Mouse (Mus musculus): Measurements from ENCODE around the gene Wdr5. TPM values are rescaled to one million over a fixed set of nuclear protein-coding genes. Genes with fewer than 3 reads are reported as not detected.
A peak's percentile ranks its signal among the peaks of the same experiment; 100 is the strongest.

The Wdr5 gene
- total RNA-seq (2021): 10 to 100 TPM; 26.7 to 27.2 TPM
- long read RNA-seq, experiment 1, transcript Wdr5-201 (14 exons, 2,890 nt): major isoform, 18 of 25 reads
- long read RNA-seq, experiment 1, partial matches to known transcripts: 2 of 25 reads
- long read RNA-seq, experiment 1, other reads (novel, unspliced or antisense): 5 of 25 reads
- long read RNA-seq, experiment 2, transcript Wdr5-201 (14 exons, 2,890 nt): major isoform, 14 of 21 reads
- long read RNA-seq, experiment 2, partial matches to known transcripts: 6 of 21 reads
- long read RNA-seq, experiment 2, other reads (novel, unspliced or antisense): 1 of 21 reads

DNA sequence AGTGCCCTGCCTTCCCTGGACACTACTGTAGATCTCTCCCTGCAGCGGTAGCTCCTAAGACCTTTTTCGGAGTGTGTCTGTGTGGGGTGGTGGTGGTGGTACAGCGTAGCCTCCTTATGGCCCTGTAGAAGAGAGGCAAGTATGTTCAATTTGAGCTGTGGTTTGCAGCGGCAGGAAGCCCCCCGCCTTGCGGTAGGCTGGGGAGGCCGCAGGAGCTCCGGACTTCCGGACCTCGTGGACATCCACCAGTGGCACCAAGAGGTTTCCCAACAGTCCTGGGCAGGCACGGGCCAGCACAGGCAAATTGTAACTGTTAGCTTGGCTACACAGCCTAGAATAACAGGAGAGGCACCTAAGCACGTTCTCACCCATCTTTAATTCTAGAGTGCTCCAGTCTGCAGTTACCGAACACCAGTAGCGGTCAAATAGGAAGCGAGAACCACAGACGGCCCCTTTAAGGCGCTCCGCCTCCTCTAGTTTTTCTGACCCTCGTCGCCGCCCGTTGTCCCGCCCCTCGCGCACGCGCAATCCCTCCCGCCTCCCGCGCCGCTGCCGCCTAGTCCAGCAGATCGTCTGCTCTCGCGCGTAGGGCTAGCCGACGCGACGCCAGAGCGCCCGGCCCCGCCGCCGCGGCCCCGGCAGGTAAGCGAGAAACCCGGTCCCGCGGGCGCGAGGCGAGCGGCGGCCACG lies at the start of gene Wdr5:
TSS of gene Wdr5 (plus strand) at position 519 of the 690 bp plus-strand sequence.
- DNase-seq (ENCODE audit: extremely low spot score in 1 of 2, low spot score in 2 of 2): peak; percentile 97 to 99
- H3K27ac ChIP-seq: peak within 1 kb of the TSS; percentile 93
- intact Hi-C loops (cut with DNase I): loop anchor here (1.0 to 2.0 kb wide), 3 partner anchors 26 to 72 kb away; partner anchors contain the start of gene Brd3os
- peak within 1 kb of the TSS; percentile 68 for H3K4me3 ChIP-seq
- TF ChIP-seq CTCF (IDR thresholded peaks at IDR 0.05): peak; percentile 59

- no peak for DNase-seq (ENCODE audit: extremely low spot score in 1 of 2, low spot score in 2 of 2)
- intact Hi-C loops (cut with DNase I): no loop called here
- Histone ChIP-seq H3K4me3 (no peak overlapping the region), H3K27ac (no peak overlapping the region)
- no peak for TF ChIP-seq CTCF (IDR thresholded peaks at IDR 0.05)
Observed at GRCm38 (mm10) chr2:27469292-27469990, 45.5 kb upstream of the Wdr5 start.

GRCm38 (mm10) chr2:27469991-27470355 lies 45.0 kb upstream of the Wdr5 start:
- Histone ChIP-seq H3K4me3 (no peak overlapping the region), H3K27ac (no peak overlapping the region)
- intact Hi-C loops (cut with DNase I): no loop called here
- TF ChIP-seq CTCF (IDR thresholded peaks at IDR 0.05): no peak
- no peak for DNase-seq (ENCODE audit: extremely low spot score in 1 of 2, low spot score in 2 of 2)

DNA sequence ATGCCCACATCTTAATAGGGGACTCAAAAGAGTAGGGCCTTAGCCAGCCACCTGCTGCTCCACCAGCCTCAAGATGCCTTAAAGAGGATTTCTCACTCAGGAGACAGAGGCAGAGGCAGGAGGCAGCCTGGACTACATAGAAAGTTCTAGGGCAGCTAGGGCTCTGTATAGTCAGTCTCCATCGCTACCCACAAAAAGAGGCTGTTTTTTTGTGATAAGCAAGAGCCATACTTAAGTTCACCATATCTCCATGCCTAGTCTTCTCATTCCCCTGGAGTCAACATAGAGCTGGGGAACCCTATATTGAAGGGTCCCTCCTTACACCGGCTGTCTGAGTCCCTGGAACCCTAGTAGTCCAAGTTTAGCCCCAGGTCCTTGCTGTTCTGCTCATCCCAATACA lies 44.4 kb upstream of the Wdr5 start:
- intact Hi-C loops (cut with DNase I): no loop called here
- Histone ChIP-seq H3K27ac (no peak overlapping the region), H3K4me3 (no peak overlapping the region)
- no peak for DNase-seq (ENCODE audit: extremely low spot score in 1 of 2, low spot score in 2 of 2)
- TF ChIP-seq CTCF (IDR thresholded peaks at IDR 0.05): no peak

- intact Hi-C loops (cut with DNase I): no loop called here
- TF ChIP-seq CTCF (IDR thresholded peaks at IDR 0.05): no peak
- Histone ChIP-seq H3K4me3 (no peak overlapping the region), H3K27ac (no peak overlapping the region)
- no peak for DNase-seq (ENCODE audit: extremely low spot score in 1 of 2, low spot score in 2 of 2)
Observed at GRCm38 (mm10) chr2:27471170-27471584, 43.8 kb upstream of the Wdr5 start.

- no peak for DNase-seq (ENCODE audit: extremely low spot score in 1 of 2, low spot score in 2 of 2)
- Histone ChIP-seq H3K27ac (no peak overlapping the region), H3K4me3 (no peak overlapping the region)
- no peak for TF ChIP-seq CTCF (IDR thresholded peaks at IDR 0.05)
- intact Hi-C loops (cut with DNase I): no loop called here
Observed at GRCm38 (mm10) chr2:27473061-27473765, 41.7 kb upstream of the Wdr5 start.

DNA sequence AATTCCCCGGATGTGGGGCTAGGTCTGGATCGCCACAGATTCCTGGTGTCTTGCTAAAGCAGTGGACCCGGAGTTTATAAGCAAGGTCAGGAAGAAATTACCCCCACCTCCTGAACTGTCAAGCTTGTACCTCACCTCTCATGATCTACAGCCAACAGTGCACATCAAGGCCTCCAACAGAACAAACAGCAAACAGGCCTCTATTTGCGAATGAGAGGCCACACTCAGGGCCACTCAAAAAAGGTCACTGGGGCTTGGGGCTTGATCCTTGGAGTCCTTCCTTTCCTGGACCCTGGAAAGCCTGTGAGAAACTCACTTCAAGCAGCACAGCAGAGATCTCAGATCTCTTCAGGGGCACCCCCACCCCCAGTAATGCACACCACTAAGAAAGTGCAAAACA lies 41.0 kb upstream of the Wdr5 start:
- Histone ChIP-seq H3K4me3 (peak overlapping the region; percentile 93), H3K27ac (no peak overlapping the region)
- DNase-seq (ENCODE audit: extremely low spot score in 1 of 2, low spot score in 2 of 2): no peak
- intact Hi-C loops (cut with DNase I): loop anchor here (2.0 kb wide), 1 partner anchor 31 kb away; the partner anchor contains the start of gene Brd3os
- no peak for TF ChIP-seq CTCF (IDR thresholded peaks at IDR 0.05)

DNA sequence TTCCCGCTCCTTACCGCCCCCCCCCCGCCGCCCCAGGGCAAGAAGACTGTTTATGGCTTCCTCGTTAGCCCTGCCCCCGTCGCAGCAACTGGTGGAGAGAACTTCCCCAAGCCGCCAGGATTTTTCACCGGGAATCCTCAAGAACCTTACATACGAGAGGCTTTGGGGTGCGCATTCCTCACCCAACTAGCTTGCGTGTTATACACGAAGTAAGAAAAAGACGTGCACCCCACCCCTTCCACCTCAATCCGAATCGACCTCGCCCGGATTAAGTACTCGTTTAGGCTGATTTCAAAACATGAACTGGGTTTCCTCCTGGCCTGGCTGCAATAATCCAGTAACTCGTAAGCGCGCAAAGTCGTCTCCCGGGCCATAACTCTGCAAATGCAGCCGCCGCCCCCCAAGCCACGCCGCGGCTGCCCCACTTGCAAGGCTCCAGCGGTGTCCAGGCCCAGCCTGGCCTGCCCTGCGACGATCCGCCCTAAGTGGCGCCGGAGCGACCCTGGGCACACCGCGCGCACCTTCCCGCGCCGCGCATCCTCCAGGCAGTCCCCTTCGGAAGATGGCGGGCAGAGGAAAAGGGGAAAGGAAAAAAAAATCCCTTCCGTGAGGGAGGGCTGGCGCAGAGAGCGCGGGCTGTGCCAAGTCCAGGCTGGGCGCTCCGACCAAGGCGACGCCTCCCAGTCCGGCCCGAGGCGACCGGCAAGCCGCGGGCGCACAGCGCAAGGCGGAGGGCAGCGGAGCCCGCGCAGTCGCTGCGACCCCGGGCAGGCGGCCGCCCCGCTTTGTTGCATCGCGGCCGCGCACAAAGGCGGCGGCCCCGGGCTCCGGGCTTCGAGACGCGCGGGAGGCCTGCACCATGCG lies 40.1 kb upstream of the Wdr5 start:
- TF ChIP-seq CTCF (IDR thresholded peaks at IDR 0.05): no peak
- intact Hi-C loops (cut with DNase I): loop anchor here (1.0 to 2.0 kb wide), 2 partner anchors 32 to 39 kb away; partner anchors contain the start of gene Brd3os
- DNase-seq (ENCODE audit: extremely low spot score in 1 of 2, low spot score in 2 of 2): peak in 1 of 2 experiments; percentile 42
- Histone ChIP-seq H3K4me3 (peak overlapping the region; percentile 93), H3K27ac (peak overlapping the region; percentile 79)

GRCm38 (mm10) chr2:27475495-27476302 lies 39.3 kb upstream of the Wdr5 start:
- intact Hi-C loops (cut with DNase I): loop anchor here (1.0 to 2.0 kb wide), 2 partner anchors 33 to 39 kb away; partner anchors contain the start of gene Brd3os
- peak overlapping the region; percentile 93 for H3K27ac ChIP-seq
- H3K4me3 ChIP-seq: peak overlapping the region; percentile 93
- DNase-seq (ENCODE audit: extremely low spot score in 1 of 2, low spot score in 2 of 2): peak; percentile 91 to 92
- TF ChIP-seq CTCF (IDR thresholded peaks at IDR 0.05): no peak
